ENCODE assay signal across 13 mouse cellular contexts in the genomic region with DNA sequence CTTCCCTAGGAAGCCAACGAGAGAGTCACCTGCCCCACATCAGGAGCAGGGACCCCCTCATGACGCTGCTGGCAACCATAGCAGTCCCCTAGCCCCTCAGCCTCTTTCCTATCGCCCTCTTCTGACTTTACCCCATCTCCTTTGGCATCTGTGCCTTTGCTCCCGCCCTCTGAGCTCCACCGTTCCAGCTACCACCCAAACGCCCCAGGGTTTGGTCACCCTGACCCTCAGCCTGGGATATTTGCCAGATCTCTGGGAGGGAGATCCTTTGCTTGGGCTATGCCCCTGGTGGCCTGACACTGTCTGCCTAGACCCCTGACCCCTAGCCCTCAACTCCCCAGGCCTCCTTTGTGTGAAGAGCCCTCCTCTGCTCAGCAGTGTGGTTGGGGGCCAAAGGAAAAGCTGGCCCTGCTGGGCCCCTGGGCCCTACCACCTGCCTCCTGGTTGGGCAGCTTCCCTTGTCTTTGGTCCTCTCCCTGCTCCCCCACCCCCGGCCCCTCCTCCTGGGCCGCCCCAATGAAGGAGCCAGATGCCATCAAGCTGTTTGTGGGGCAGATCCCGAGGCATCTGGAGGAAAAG. TPM values are rescaled to one million over a fixed set of nuclear protein-coding genes. Genes with fewer than 3 reads are reported as not detected.
DNase-seq lines count a peak whose midpoint lies in the region; ATAC-seq lines count a peak whose summit lies in the region.
"Had no signal": no experiment of that assay in that cellular context is flagged by ENCODE, and none has a peak within 500 bp of the region (broad histone marks: within the 10 kb centered on the region; RNA-seq: fewer than 3 reads in every experiment).

No protein-coding gene starts in this region.

- H3K4me3 ChIP-seq in liver, embryonic 13.5 days (replicated peaks): no peak overlapping the region
- no peak overlapping the region for H3K4me3 ChIP-seq in liver, embryonic 11.5 days (ENCODE audit: low read depth, low read length)
- peak overlapping the region; percentile 59 for H3K4me3 ChIP-seq in forebrain, embryonic 10.5 days
- peak overlapping the region; percentile 19 for H3K4me3 ChIP-seq in intestine, embryonic 15.5 days (replicated peaks)
- H3K4me3 ChIP-seq in neural tube, embryonic 15.5 days (replicated peaks): peak overlapping the region; percentile 63
- H3K4me3 ChIP-seq: heart, embryonic 12.5 days; limb, embryonic 15.5 days had no signal

- no peaks in the 10 kb centered on the region for H3K9me3 ChIP-seq in liver, embryonic 13.5 days (replicated peaks)
- H3K9me3 ChIP-seq in liver, embryonic 11.5 days (ENCODE audit: control insufficient read depth, low read length): no peaks in the 10 kb centered on the region
- no peaks in the 10 kb centered on the region for H3K9me3 ChIP-seq in forebrain, embryonic 10.5 days
- H3K9me3 ChIP-seq in intestine, embryonic 15.5 days: no peaks in the 10 kb centered on the region
- H3K9me3 ChIP-seq in neural tube, embryonic 15.5 days (replicated peaks): no peaks in the 10 kb centered on the region
- H3K9me3 ChIP-seq: heart, embryonic 12.5 days; limb, embryonic 15.5 days had no signal

- H3K9ac ChIP-seq in liver, embryonic 13.5 days: no peak overlapping the region
- no peak overlapping the region for H3K9ac ChIP-seq in liver, embryonic 11.5 days (ENCODE audit: low read depth, low read length)
- no peak overlapping the region for H3K9ac ChIP-seq in intestine, embryonic 15.5 days
- peak overlapping the region; percentile 84 for H3K9ac ChIP-seq in neural tube, embryonic 15.5 days (replicated peaks)
- H3K9ac ChIP-seq: heart, embryonic 12.5 days; limb, embryonic 15.5 days had no signal

- peak overlapping the region; percentile 26; the same call in 1 of the 2 replicates for H3K4me2 ChIP-seq in liver, embryonic 13.5 days
- H3K4me2 ChIP-seq in liver, embryonic 11.5 days: no peak overlapping the region
- no peak overlapping the region for H3K4me2 ChIP-seq in intestine, embryonic 15.5 days (replicated peaks)
- peak overlapping the region; percentile 78 for H3K4me2 ChIP-seq in neural tube, embryonic 15.5 days
- H3K4me2 ChIP-seq: limb, embryonic 15.5 days had no signal

- no peak for DNase-seq in liver, embryonic 13.5 days
- DNase-seq in liver, embryonic 11.5 days (ENCODE audit: low spot score): no peak
- no peak for DNase-seq in forebrain, embryonic 10.5 days (ENCODE audit: extremely low spot score, low spot score)
- no peak for DNase-seq in layer of hippocampus, postnatal 14 days (ENCODE audit: low spot score in 2 of 2)
- DNase-seq in gastrocnemius, adult 8-10 months (ENCODE audit: low spot score in 2 of 2): no peak
- DNase-seq in urinary bladder, adult 18-20 months (ENCODE audit: low spot score in 2 of 2): no peak
- DNase-seq: thymus, postnatal 25 days had no signal

- H3K36me3 ChIP-seq in liver, embryonic 13.5 days: no peaks in the 10 kb centered on the region
- H3K36me3 ChIP-seq in liver, embryonic 11.5 days (ENCODE audit: control insufficient read depth, insufficient read depth, low read length): no peaks in the 10 kb centered on the region
- no peaks in the 10 kb centered on the region for H3K36me3 ChIP-seq in forebrain, embryonic 10.5 days (replicated peaks)
- no peaks in the 10 kb centered on the region for H3K36me3 ChIP-seq in intestine, embryonic 15.5 days
- peaks cover 17% of the 10 kb centered on the region; the same call in 1 of the 2 replicates for H3K36me3 ChIP-seq in neural tube, embryonic 15.5 days
- H3K36me3 ChIP-seq: heart, embryonic 12.5 days; limb, embryonic 15.5 days had no signal

- 20% methylated on average over 9 of the region's 9 CpGs for WGBS in liver, embryonic 13.5 days (ENCODE audit: insufficient replicate concordance)
- 15% methylated on average over 9 of the region's 9 CpGs for WGBS in liver, embryonic 11.5 days
- WGBS in forebrain, embryonic 10.5 days: 6% methylated on average over 9 of the region's 9 CpGs
- 17% methylated on average over 9 of the region's 9 CpGs for WGBS in intestine, embryonic 15.5 days
- WGBS in neural tube, embryonic 15.5 days: 1% methylated on average over 9 of the region's 9 CpGs

- no peak for ATAC-seq in liver, embryonic 13.5 days (ENCODE audit: low read depth)
- ATAC-seq in liver, embryonic 11.5 days (replicated peaks; ENCODE audit: low FRiP score): no peak
- ATAC-seq in intestine, embryonic 15.5 days: no peak
- peak; percentile 37 for ATAC-seq in neural tube, embryonic 15.5 days (ENCODE audit: low FRiP score)

- H3K27me3 ChIP-seq in liver, embryonic 13.5 days: peaks cover 42% of the 10 kb centered on the region
- H3K27me3 ChIP-seq in liver, embryonic 11.5 days (replicated peaks; ENCODE audit: control insufficient read depth, insufficient read depth, low read length): peaks cover 36% of the 10 kb centered on the region
- peaks cover 43% of the 10 kb centered on the region for H3K27me3 ChIP-seq in forebrain, embryonic 10.5 days (ENCODE audit: poor library complexity, severe bottlenecking)
- no peaks in the 10 kb centered on the region; the same call in 1 of the 2 replicates for H3K27me3 ChIP-seq in intestine, embryonic 15.5 days (replicated peaks)
- H3K27me3 ChIP-seq in neural tube, embryonic 15.5 days (replicated peaks): no peaks in the 10 kb centered on the region

- peaks cover 19% of the 10 kb centered on the region for H3K4me1 ChIP-seq in liver, embryonic 13.5 days (replicated peaks)
- no peaks in the 10 kb centered on the region; the same call in 1 of the 2 replicates for H3K4me1 ChIP-seq in liver, embryonic 11.5 days (replicated peaks; ENCODE audit: control insufficient read depth, insufficient read depth, low read length)
- peaks cover 82% of the 10 kb centered on the region for H3K4me1 ChIP-seq in forebrain, embryonic 10.5 days
- peaks cover 4% of the 10 kb centered on the region; the same call in 1 of the 2 replicates for H3K4me1 ChIP-seq in intestine, embryonic 15.5 days (replicated peaks)
- peaks cover 58% of the 10 kb centered on the region for H3K4me1 ChIP-seq in neural tube, embryonic 15.5 days

- no peak overlapping the region for H3K27ac ChIP-seq in liver, embryonic 13.5 days
- no peak overlapping the region for H3K27ac ChIP-seq in liver, embryonic 11.5 days (ENCODE audit: low read depth, low read length)
- peak overlapping the region; percentile 86 for H3K27ac ChIP-seq in forebrain, embryonic 10.5 days
- no peak overlapping the region for H3K27ac ChIP-seq in intestine, embryonic 15.5 days
- peak overlapping the region; percentile 88 for H3K27ac ChIP-seq in neural tube, embryonic 15.5 days (replicated peaks)
- H3K27ac ChIP-seq: kidney, postnatal 0 days; limb, embryonic 15.5 days had no signal

RNA-seq across cellular contexts. Expression of gene Celf3, which starts 0.6 kb away (rescaled TPM):
- 0.25 and 0.38 TPM in 2 replicates for polyA plus RNA-seq in liver, embryonic 13.5 days (2015; fragmentation: Nextera tagmentation; extraction: Ambion mirVana)
- 2.9 and 3.8 TPM in 2 replicates for polyA plus RNA-seq in liver, embryonic 11.5 days (2014; fragmentation: Nextera tagmentation; extraction: Ambion mirVana)
- 34.7 and 46.8 TPM in 2 replicates for polyA plus RNA-seq in forebrain, embryonic 10.5 days (2016; fragmentation: Nextera tagmentation; extraction: Ambion mirVana)
- 26.0 and 28.1 TPM in 2 replicates for polyA plus RNA-seq in intestine, embryonic 15.5 days (2015; fragmentation: Nextera tagmentation; extraction: Ambion mirVana)
- polyA plus RNA-seq in neural tube, embryonic 15.5 days (2015; fragmentation: Nextera tagmentation; extraction: Ambion mirVana): 157 and 210 TPM in 2 replicates
- total RNA-seq in layer of hippocampus, postnatal 14 days (2021): 100 to 1,000 TPM; 205 to 208 TPM
- total RNA-seq in gastrocnemius, adult 8-10 months (2022): not detected

RNA-seq across cellular contexts. Expression of gene Riiad1, which starts 1.5 kb away (rescaled TPM):
- not detected in 2 replicates for polyA plus RNA-seq in liver, embryonic 13.5 days (2015; fragmentation: Nextera tagmentation; extraction: Ambion mirVana)
- polyA plus RNA-seq in liver, embryonic 11.5 days (2014; fragmentation: Nextera tagmentation; extraction: Ambion mirVana): 0.53 TPM in 1 of 2 replicates, not detected in the other
- 6.0 and 6.9 TPM in 2 replicates for polyA plus RNA-seq in forebrain, embryonic 10.5 days (2016; fragmentation: Nextera tagmentation; extraction: Ambion mirVana)
- polyA plus RNA-seq in intestine, embryonic 15.5 days (2015; fragmentation: Nextera tagmentation; extraction: Ambion mirVana): 5.5 and 5.6 TPM in 2 replicates
- polyA plus RNA-seq in neural tube, embryonic 15.5 days (2015; fragmentation: Nextera tagmentation; extraction: Ambion mirVana): 14.1 and 16.1 TPM in 2 replicates
- 1 to 10 TPM; 6.0 to 7.1 TPM for total RNA-seq in layer of hippocampus, postnatal 14 days (2021)
- total RNA-seq in gastrocnemius, adult 8-10 months (2022): 10 to 100 TPM; 10.6 to 11.8 (median 11.3) TPM

RNA-seq across cellular contexts. Expression of gene Oaz3, which starts 35.0 kb away (rescaled TPM):
- polyA plus RNA-seq in liver, embryonic 13.5 days (2015; fragmentation: Nextera tagmentation; extraction: Ambion mirVana): 0.19 and 0.45 TPM in 2 replicates
- 0.51 and 0.53 TPM in 2 replicates for polyA plus RNA-seq in liver, embryonic 11.5 days (2014; fragmentation: Nextera tagmentation; extraction: Ambion mirVana)
- polyA plus RNA-seq in forebrain, embryonic 10.5 days (2016; fragmentation: Nextera tagmentation; extraction: Ambion mirVana): 0.62 and 0.81 TPM in 2 replicates
- 0.36 and 0.48 TPM in 2 replicates for polyA plus RNA-seq in intestine, embryonic 15.5 days (2015; fragmentation: Nextera tagmentation; extraction: Ambion mirVana)
- 0.78 and 0.97 TPM in 2 replicates for polyA plus RNA-seq in neural tube, embryonic 15.5 days (2015; fragmentation: Nextera tagmentation; extraction: Ambion mirVana)
- total RNA-seq in layer of hippocampus, postnatal 14 days (2021): under 1 TPM in 1 of 2 experiments, not detected in 1; 0.41 TPM
- not detected for total RNA-seq in gastrocnemius, adult 8-10 months (2022)
- total RNA-seq: megakaryocyte progenitor cell, adult 5-6 weeks had no signal

RNA-seq across cellular contexts. Expression of gene Mrpl9, which starts 35.6 kb away (rescaled TPM):
- polyA plus RNA-seq in liver, embryonic 13.5 days (2015; fragmentation: Nextera tagmentation; extraction: Ambion mirVana): 47.5 and 52.5 TPM in 2 replicates
- 84.9 and 87.3 TPM in 2 replicates for polyA plus RNA-seq in liver, embryonic 11.5 days (2014; fragmentation: Nextera tagmentation; extraction: Ambion mirVana)
- polyA plus RNA-seq in forebrain, embryonic 10.5 days (2016; fragmentation: Nextera tagmentation; extraction: Ambion mirVana): 70.9 and 74.5 TPM in 2 replicates
- polyA plus RNA-seq in intestine, embryonic 15.5 days (2015; fragmentation: Nextera tagmentation; extraction: Ambion mirVana): 69.3 TPM in 2 replicates
- polyA plus RNA-seq in neural tube, embryonic 15.5 days (2015; fragmentation: Nextera tagmentation; extraction: Ambion mirVana): 61.8 and 63.3 TPM in 2 replicates
- total RNA-seq in layer of hippocampus, postnatal 14 days (2021): 10 to 100 TPM; 42.8 TPM
- 10 to 100 TPM; 29.1 to 33.8 (median 32.0) TPM for total RNA-seq in gastrocnemius, adult 8-10 months (2022)

Comparison
In these comparisons a context has a peak if more than half of its experiments do, and no peak if none do; other contexts are left out.
1. H3K4me2 ChIP-seq: peak in liver, embryonic 13.5 days (single experiment) and neural tube, embryonic 15.5 days (single experiment); none in liver, embryonic 11.5 days (single experiment) and intestine, embryonic 15.5 days (single experiment).
2. H3K27ac ChIP-seq: peak in forebrain, embryonic 10.5 days (single experiment) and neural tube, embryonic 15.5 days (single experiment); none in liver, embryonic 13.5 days (single experiment), liver, embryonic 11.5 days (single experiment) and intestine, embryonic 15.5 days (single experiment).
3. H3K4me3 ChIP-seq: peak in forebrain, embryonic 10.5 days (single experiment), intestine, embryonic 15.5 days (single experiment) and neural tube, embryonic 15.5 days (single experiment); none in liver, embryonic 13.5 days (single experiment) and liver, embryonic 11.5 days (single experiment).